Mouse (Mus musculus) embryonic facial prominence, embryonic 14.5 days (tissue): Measurements from ENCODE around the gene Rnf31. TPM values are rescaled to one million over a fixed set of nuclear protein-coding genes. Genes with fewer than 3 reads are reported as not detected.

Source experiments
- ATAC-seq: fragments of 200-750 bp; cut with Nextera tagmentation; 2 replicates; pipeline ENCODE4 v1.8.0; 2017; ENCODE audit warnings: low read depth, moderate number of reproducible peaks, moderate TSS enrichment
- DNase-seq: peaks from one replicate; pipeline ENCODE4 v3.0.0-alpha.2; 2015; ENCODE audit warnings: low spot score
- H3K27ac ChIP-seq: fragments of 300-500 bp; sonication (generic); replicated peaks from 2 replicates; pipeline ENCODE4 v1.5.1; 2014; ENCODE audit warnings: low read depth, mild to moderate bottlenecking, low read length, moderate library complexity
- H3K27me3 ChIP-seq: fragments of 300-500 bp; sonication (generic); replicated peaks from 2 replicates; pipeline ENCODE4 v1.6.1; 2014; ENCODE audit warnings: low read length; ENCODE audit not compliant: control insufficient read depth, insufficient read depth
- H3K36me3 ChIP-seq: fragments of 300-500 bp; sonication (generic); 2 replicates; pipeline ENCODE4 v1.6.1; 2014; ENCODE audit warnings: low read length, mixed read lengths; ENCODE audit not compliant: control insufficient read depth, insufficient read depth
- H3K4me1 ChIP-seq: fragments of 300-500 bp; sonication (generic); 2 replicates; pipeline ENCODE4 v1.6.1; 2014; ENCODE audit warnings: antibody characterized with exemption, low read length; ENCODE audit not compliant: control insufficient read depth, insufficient read depth
- H3K4me2 ChIP-seq: fragments of 300-500 bp; sonication (generic); 2 replicates; pipeline ENCODE4 v1.6.1; 2014; ENCODE audit warnings: low read depth, mild to moderate bottlenecking, low read length, moderate library complexity, mixed read lengths
- H3K4me3 ChIP-seq: fragments of 300-500 bp; sonication (generic); 2 replicates; pipeline ENCODE4 v1.5.1; 2014; ENCODE audit warnings: low read depth, mild to moderate bottlenecking, low read length
- H3K9ac ChIP-seq: fragments of 300-500 bp; sonication (generic); 2 replicates; pipeline ENCODE4 v1.6.1; 2014; ENCODE audit warnings: low read depth, mild to moderate bottlenecking, low read length, moderate library complexity, mixed read lengths
- H3K9me3 ChIP-seq: fragments of 300-500 bp; sonication (generic); 2 replicates; pipeline ENCODE4 v1.6.1; 2016; ENCODE audit warnings: low read length; ENCODE audit not compliant: control insufficient read depth
- WGBS: fragments of 180-500 bp; shearing (Covaris S2); extraction: QIAGEN DNeasy Blood & Tissue Kit; methylation state at CpG from one replicate; pipeline ENCODE4 v1.1.7; 2014; 5-methylcytosine and 5-hydroxymethylcytosine counted together
- polyA plus RNA-seq: library from polyadenylated mRNA; unstranded; fragments of >200 nt; fragmentation: Nextera tagmentation; extraction: Ambion mirVana; gene quantifications from 2 replicates; pipeline ENCODE4 v1.2.1, GENCODE M21; 2014

Rnf31 gene
- polyA plus RNA-seq, 1 experiment from 2014 or later = 11.7 TPM

DNA sequence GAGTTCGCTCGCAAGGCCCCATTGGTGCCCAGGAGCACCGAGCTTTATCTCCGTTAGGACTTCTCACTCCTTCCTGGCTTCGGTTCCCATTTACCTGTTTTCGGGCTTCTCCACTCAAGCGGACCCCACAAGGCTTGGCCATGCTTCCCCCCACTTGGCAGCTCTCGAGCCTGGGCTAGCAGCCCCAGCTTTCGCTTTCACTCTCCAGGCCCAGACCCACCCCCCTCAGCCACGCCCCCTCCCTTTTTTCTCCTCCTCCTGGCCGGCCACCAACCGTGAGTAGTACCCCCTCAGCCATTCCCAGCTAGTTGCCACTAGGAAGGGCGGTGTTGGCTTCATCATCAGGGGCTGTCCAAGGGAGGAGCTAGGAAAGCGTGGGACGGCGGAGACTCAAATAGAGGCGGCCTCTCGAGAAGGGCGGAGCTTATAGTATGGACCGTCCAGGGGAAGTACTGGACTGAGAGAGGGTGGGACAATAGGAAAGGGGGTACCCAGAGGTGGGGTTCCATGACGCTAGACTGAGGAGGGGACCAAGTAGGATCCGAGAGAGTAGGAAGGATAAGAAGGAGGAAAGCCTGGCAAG lies 669 bp upstream of the Rnf31 start, which contains the start of gene Psme2:
Gene Psme2, minus strand, starts transcription at position 366 of the 583 bp plus-strand sequence.
- DNase-seq = peak; percentile 99
- H3K27me3 ChIP-seq = no peaks in the 10 kb centered on the region
- peak within 1 kb of the TSS; percentile 79 for H3K9ac ChIP-seq
- WGBS = under 1% methylated on average over 22 of the region's 22 CpGs
- peak within 1 kb of the TSS; percentile 74 for H3K4me3 ChIP-seq
- peak within 1 kb of the TSS; percentile 92 for H3K4me2 ChIP-seq
- peaks cover 13% of the 10 kb centered on the region for H3K4me1 ChIP-seq
- peak; percentile 96 for ATAC-seq
- H3K27ac ChIP-seq = peak within 1 kb of the TSS; percentile 96
- H3K9me3 ChIP-seq = no peaks in the 10 kb centered on the region
- peaks cover 41% of the 10 kb centered on the region for H3K36me3 ChIP-seq

DNA sequence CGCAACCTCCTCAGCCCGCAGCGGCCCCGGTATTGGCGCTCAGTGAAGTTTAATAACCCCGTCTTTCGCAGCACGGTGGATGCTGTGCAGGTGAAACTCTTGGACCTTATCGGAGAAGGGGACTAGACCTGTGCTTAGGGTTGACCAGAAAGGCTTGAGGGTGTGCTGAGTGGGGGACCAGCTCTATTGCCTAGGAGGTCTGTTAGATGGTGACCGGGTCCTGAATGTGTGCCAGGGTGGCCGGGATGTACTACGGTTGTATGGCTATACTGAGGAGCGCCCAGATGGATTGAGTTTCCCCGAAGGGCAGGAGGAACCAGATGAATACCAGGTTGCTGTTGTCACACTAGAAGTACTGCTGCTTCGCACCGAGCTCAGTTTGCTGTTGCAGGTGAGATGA lies 718 bp downstream of the Rnf31 start:
- H3K9ac ChIP-seq = peak overlapping the region; percentile 79
- peaks cover 13% of the 10 kb centered on the region for H3K4me1 ChIP-seq
- 2% methylated on average over 16 of the region's 16 CpGs for WGBS
- no peak for DNase-seq
- H3K36me3 ChIP-seq = peaks cover 49% of the 10 kb centered on the region
- peak overlapping the region; percentile 92 for H3K4me2 ChIP-seq
- H3K9me3 ChIP-seq = no peaks in the 10 kb centered on the region
- no peak for ATAC-seq
- no peaks in the 10 kb centered on the region for H3K27me3 ChIP-seq
- peak overlapping the region; percentile 74 for H3K4me3 ChIP-seq
- H3K27ac ChIP-seq = no peak overlapping the region; the same call in 1 of the 2 replicates

DNA sequence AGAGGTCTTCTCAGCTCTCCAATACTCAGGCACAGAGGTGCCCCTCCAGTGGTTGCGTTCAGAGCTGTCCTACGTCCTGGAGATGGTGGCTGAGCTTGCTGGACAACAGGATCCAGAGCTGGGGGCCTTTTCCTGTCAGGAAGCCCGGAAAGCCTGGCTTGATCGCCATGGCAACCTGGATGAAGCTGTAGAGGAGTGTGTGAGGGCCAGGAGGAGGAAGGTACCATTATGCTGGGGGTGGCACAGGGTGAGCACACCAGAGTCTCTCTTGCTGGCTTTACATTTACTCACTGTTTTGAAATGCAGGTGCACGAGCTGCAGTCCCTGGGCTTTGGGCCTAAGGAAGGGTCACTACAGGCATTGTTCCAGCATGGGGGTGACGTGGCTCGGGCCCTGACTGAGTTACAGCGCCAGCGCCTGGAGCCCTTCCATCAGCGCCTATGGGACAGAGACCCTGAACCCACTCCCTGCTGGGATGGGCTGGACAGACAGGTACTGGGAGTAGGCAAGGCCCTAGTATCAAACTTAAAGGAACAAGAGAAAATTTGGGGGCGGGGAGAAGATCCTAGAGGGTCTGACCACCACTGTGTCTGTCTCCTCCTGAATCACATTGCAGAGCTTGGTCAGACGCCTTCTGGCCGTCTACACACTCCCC lies 4.7 kb downstream of the Rnf31 start:
- Histone ChIP-seq H3K9ac (no peak overlapping the region), H3K4me3 (no peak overlapping the region), H3K27me3 (no peaks in the 10 kb centered on the region), H3K4me1 (peaks cover 7% of the 10 kb centered on the region), H3K9me3 (no peaks in the 10 kb centered on the region), H3K27ac (no peak overlapping the region), H3K4me2 (no peak overlapping the region), H3K36me3 (peaks cover 65% of the 10 kb centered on the region)
- no peak for DNase-seq
- no peak for ATAC-seq
- WGBS = 84% methylated on average over 13 of the region's 13 CpGs

DNA sequence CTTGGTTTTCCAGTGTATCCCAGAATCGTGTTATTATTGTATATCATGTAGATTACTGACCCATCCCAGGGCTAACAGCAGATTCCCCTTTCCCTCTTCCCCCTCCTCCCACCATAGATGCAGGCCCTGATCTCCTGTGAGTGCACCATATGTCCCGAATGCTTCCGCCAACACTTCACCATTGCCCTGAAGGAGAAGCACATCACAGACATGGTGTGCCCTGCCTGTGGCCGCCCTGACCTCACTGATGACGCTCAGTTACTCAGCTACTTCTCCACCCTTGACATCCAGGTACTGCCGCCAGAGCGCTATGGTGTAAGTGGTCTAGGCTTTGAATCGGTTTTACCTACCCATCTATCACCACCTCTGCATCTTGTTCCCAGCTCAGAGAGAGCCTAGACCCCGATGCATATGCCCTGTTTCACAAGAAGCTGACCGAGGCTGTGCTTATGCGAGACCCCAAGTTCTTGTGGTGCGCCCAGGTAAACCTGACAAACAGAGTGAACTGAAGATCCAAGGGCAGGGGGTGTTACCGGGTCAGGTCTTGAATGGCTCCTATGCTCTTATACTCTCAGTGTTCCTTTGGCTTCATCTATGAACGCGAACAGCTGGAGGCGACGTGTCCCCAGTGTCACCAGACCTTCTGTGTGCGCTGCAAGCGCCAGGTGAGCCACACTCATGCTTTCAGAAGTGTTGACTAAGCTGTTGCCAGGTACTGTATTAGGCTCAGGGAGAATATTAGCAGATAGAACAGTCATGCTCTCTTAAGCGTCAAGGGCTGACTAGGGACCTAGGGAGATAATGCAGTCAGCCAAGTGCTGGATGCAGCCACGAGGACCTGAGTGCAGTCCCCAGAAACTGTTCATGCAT lies 7.2 kb downstream of the Rnf31 start:
- Histone ChIP-seq H3K36me3 (peaks cover 91% of the 10 kb centered on the region), H3K4me1 (peaks cover 3% of the 10 kb centered on the region; the same call in 1 of the 2 replicates), H3K27me3 (no peaks in the 10 kb centered on the region), H3K27ac (no peak overlapping the region), H3K9me3 (no peaks in the 10 kb centered on the region), H3K4me2 (no peak overlapping the region), H3K9ac (no peak overlapping the region), H3K4me3 (no peak overlapping the region)
- ATAC-seq = no peak
- no peak for DNase-seq
- WGBS = 96% methylated on average over 21 of the region's 21 CpGs

DNA sequence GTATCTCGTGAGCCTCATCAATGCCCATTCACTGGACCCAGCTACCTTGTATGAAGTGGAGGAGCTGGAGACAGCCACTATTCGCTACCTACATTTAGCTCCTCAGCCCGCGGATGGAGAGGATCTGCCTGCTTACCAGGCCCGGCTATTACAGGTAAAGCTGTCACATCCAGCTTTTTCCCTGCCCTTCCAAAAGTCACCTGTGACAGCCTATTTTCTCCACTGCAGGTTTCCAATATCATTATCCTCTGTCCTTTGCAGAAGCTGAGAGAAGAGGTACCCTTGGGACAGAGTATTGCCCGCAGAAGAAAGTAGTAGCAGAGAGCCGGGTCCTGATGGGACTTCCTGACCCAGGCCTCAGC lies 11.7 kb downstream of the Rnf31 start, which contains the start of gene Irf9:
Gene Irf9, plus strand, starts transcription at position 301 of the 362 bp plus-strand sequence.
- peak within 1 kb of the TSS; percentile 59 for H3K4me2 ChIP-seq
- H3K4me3 ChIP-seq = peak within 1 kb of the TSS; percentile 42
- peak within 1 kb of the TSS; percentile 60 for H3K9ac ChIP-seq
- H3K4me1 ChIP-seq = peaks cover 4% of the 10 kb centered on the region; the same call in 1 of the 2 replicates
- DNase-seq (no peak), ATAC-seq (no peak)
- peaks cover 81% of the 10 kb centered on the region for H3K36me3 ChIP-seq
- 83% methylated on average over 7 of the region's 7 CpGs for WGBS
- H3K27me3 ChIP-seq = no peaks in the 10 kb centered on the region
- H3K27ac ChIP-seq = peak within 1 kb of the TSS; percentile 48
- no peaks in the 10 kb centered on the region for H3K9me3 ChIP-seq

DNA sequence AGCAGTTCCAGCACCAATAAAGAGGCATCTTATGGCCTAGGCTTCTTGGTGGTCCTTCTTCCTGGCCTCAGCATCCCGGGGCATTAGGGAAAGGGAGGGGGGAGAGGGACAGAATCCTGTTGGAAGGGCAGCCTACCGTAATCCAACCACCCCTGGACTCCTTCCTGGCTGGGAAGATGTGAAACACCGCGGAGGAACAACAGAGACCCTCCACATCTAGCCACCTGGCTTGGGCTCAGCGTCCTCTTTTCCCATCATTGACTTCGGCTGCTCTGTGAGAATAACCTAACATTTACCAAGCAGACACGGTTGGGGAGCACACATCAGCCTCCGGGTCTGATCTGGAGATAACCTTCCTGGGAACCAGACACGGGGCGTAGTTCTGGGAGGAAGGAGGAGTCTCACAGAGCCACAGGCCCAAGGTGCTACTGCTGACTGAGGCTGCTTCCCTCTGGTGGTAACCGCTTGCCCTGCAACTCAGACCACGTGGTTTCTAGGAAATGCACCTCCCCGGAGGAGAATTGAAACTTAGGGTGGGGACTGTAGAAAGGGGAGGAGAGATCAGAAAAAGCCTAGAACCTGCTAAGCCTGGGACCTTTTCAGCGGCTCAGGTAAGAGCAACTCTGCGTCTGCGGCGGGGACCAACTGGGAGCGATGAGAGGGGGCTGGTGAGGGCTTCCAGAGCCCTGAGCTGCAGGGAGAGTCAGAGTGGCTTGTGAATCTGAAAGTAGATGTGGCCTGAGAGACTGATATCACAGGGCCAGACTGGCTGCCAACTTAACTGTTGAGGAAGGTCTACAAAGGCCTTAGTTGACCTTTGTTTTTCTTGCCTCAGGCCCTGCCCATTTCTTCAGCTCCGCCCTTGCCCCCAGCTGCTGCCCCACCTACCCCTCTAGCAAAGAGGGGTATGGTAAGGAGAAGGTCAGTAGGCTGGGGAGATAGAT lies 12.4 kb downstream of the Rnf31 start:
- 18% methylated on average over 19 of the region's 19 CpGs for WGBS
- DNase-seq (peak; percentile 95), ATAC-seq (peak; percentile 95)
- H3K4me1 ChIP-seq = peaks cover 4% of the 10 kb centered on the region; the same call in 1 of the 2 replicates
- H3K9ac ChIP-seq = peak overlapping the region; percentile 60
- peak overlapping the region; percentile 59 for H3K4me2 ChIP-seq
- no peaks in the 10 kb centered on the region for H3K27me3 ChIP-seq
- no peaks in the 10 kb centered on the region for H3K9me3 ChIP-seq
- peak overlapping the region; percentile 42 for H3K4me3 ChIP-seq
- H3K36me3 ChIP-seq = peaks cover 81% of the 10 kb centered on the region
- H3K27ac ChIP-seq = peak overlapping the region; percentile 48

DNA sequence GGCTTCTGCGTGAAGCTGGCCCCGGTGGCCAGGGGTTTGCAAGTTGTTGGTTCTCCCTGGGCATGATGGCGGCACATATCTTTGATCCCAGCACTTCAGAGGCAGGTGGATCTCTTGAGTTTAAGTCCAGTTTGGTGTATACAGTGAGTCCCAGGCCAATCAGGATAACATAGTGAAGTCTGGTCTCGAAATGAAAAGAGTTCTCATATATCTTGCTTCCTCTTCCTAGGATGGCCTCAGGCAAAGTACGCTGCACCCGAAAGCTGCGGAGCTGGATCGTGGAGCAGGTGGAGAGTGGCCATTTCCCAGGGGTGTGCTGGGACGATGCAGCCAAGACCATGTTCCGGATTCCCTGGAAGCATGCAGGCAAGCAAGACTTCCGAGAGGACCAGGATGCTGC lies 13.3 kb downstream of the Rnf31 start:
- Histone ChIP-seq H3K27me3 (no peaks in the 10 kb centered on the region), H3K9me3 (no peaks in the 10 kb centered on the region), H3K9ac (0 out of 2 replicates have a peak overlapping the region, but pooled peaks have one; percentile 14), H3K27ac (0 out of 2 replicates have a peak overlapping the region, but pooled peaks have one; percentile 24), H3K36me3 (peaks cover 81% of the 10 kb centered on the region), H3K4me2 (peak overlapping the region; percentile 59), H3K4me3 (0 out of 2 replicates have a peak overlapping the region, but pooled peaks have one; percentile 42), H3K4me1 (peaks cover 4% of the 10 kb centered on the region; the same call in 1 of the 2 replicates)
- ATAC-seq (no peak), DNase-seq (no peak)
- WGBS = 86% methylated on average over 11 of the region's 11 CpGs
